Mouse (Mus musculus) liver, embryonic 13.5 days (tissue): ENCODE measurements at regions not wholly inside any gene's neighbourhood (a gene's known extent, or its start where the extent isn't known, plus 50 kb on each side); places are given as distances from the start of the nearest gene placed in this dataset.

Source experiments
- ATAC-seq: fragments of 200-750 bp; cut with Nextera tagmentation; 2 replicates; pipeline ENCODE4 v1.8.0; 2017; ENCODE audit warnings: low read depth, mild to moderate bottlenecking, moderate number of reproducible peaks, moderate library complexity
- DNase-seq: peaks from one replicate; pipeline ENCODE4 v3.0.0; 2022
- H3K27ac ChIP-seq: fragments of 300-500 bp; sonication (generic); 2 replicates; pipeline ENCODE4 v1.5.1; 2015; ENCODE audit warnings: moderate library complexity, mild to moderate bottlenecking, inconsistent platforms
- H3K27me3 ChIP-seq: fragments of 300-500 bp; sonication (generic); 2 replicates; pipeline ENCODE4 v1.6.1; 2015; ENCODE audit warnings: mild to moderate bottlenecking, inconsistent platforms
- H3K36me3 ChIP-seq: fragments of 300-500 bp; sonication (generic); 2 replicates; pipeline ENCODE4 v1.6.1; 2015; ENCODE audit warnings: mild to moderate bottlenecking, inconsistent platforms
- H3K4me1 ChIP-seq: fragments of 300-500 bp; sonication (generic); replicated peaks from 2 replicates; pipeline ENCODE4 v1.6.1; 2015; ENCODE audit warnings: inconsistent platforms
- H3K4me2 ChIP-seq: fragments of 300-500 bp; sonication (generic); 2 replicates; pipeline ENCODE4 v1.6.1; 2015; ENCODE audit warnings: inconsistent platforms, mild to moderate bottlenecking, moderate library complexity
- H3K4me3 ChIP-seq: fragments of 300-500 bp; sonication (generic); replicated peaks from 2 replicates; pipeline ENCODE4 v1.5.1; 2015; ENCODE audit warnings: mild to moderate bottlenecking, inconsistent platforms
- H3K9ac ChIP-seq: fragments of 300-500 bp; sonication (generic); 2 replicates; pipeline ENCODE4 v1.6.1; 2015; ENCODE audit warnings: mild to moderate bottlenecking, inconsistent platforms
- H3K9me3 ChIP-seq: fragments of 300-500 bp; sonication (generic); replicated peaks from 2 replicates; pipeline ENCODE4 v1.6.1; 2016; ENCODE audit warnings: inconsistent platforms
- WGBS: fragments of 180-500 bp; shearing (Covaris S2); methylation state at CpG from one replicate; pipeline ENCODE4 v1.1.7; 2015; ENCODE audit not compliant: insufficient replicate concordance; 5-methylcytosine and 5-hydroxymethylcytosine counted together

DNA sequence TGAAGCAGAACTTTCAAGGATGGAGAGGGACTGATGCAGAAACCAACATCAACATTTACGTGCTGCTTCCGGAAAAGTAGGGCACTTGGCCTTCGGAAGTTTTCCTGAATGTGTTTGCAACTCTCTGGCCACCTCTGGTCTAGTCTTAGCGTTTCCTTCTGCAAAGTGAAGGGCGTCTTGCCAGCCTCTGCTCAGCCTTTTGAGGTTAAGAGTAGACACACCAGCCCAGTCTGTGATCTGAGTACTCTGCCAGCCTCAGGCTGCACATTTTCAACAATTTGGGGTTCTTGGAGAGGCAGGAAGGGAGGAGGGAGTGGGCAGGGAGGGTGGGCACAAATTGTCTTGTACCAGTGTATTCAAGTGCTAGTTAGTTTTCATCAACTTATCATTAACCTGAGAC lies 176.7 kb upstream of the Egln3 start:
- DNase-seq: no peak
- Histone ChIP-seq H3K9me3 (no peaks in the 10 kb centered on the region), H3K27ac (no peak overlapping the region), H3K4me2 (no peak overlapping the region), H3K4me1 (no peaks in the 10 kb centered on the region), H3K4me3 (no peak overlapping the region), H3K9ac (no peak overlapping the region), H3K27me3 (no peaks in the 10 kb centered on the region), H3K36me3 (no peaks in the 10 kb centered on the region)
- 68% methylated on average over 5 of the region's 5 CpGs for WGBS
- no peak for ATAC-seq

DNA sequence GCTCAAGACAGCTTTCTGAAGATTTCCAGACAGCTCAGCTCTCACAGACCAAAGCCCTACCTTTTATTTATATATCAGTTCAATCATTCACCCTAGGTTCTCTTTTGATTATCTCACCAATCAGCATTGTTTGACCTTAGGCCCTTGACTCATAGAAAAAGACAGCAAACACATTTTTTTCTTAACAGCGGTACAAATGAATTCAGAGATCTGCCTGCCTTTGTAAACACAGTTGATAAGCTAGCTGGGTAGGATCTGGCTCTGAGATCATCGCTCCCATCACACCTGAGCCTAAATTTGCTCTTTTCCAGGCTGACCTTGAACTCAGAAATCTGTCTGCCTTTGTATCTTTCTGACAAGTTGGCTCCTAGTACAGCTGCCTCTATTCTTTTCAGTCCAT lies 174.9 kb upstream of the Egln3 start:
- no peak overlapping the region for H3K27ac ChIP-seq
- H3K9me3 ChIP-seq: no peaks in the 10 kb centered on the region
- ATAC-seq (no peak), DNase-seq (no peak)
- no peak overlapping the region for H3K4me3 ChIP-seq
- no peaks in the 10 kb centered on the region for H3K36me3 ChIP-seq
- H3K4me1 ChIP-seq: no peaks in the 10 kb centered on the region
- no peaks in the 10 kb centered on the region for H3K27me3 ChIP-seq
- WGBS: 66% methylated on average over 2 of the region's 2 CpGs
- no peak overlapping the region for H3K4me2 ChIP-seq
- H3K9ac ChIP-seq: no peak overlapping the region

DNA sequence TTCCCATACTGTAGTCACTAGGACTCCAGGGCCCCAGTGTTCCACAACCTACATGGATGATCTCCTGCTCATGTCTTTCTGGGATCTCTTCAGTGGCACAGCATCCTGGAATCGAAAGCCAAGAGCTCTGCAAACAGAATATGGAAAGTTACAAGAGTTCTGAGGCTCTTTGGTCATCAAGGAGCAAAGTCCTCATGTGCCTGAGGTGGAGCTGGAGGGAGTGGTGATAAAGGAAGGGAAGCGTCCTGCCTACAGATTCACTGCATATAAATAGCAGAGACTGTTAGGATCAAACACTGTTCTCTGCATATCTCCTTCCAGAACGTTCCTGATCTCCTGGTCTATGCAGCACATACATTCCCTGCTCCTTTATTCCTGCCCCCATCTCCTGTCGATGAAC lies 170.4 kb upstream of the Egln3 start:
- no peak overlapping the region for H3K27ac ChIP-seq
- WGBS: 46% methylated on average over 4 of the region's 4 CpGs
- no peaks in the 10 kb centered on the region for H3K27me3 ChIP-seq

DNA sequence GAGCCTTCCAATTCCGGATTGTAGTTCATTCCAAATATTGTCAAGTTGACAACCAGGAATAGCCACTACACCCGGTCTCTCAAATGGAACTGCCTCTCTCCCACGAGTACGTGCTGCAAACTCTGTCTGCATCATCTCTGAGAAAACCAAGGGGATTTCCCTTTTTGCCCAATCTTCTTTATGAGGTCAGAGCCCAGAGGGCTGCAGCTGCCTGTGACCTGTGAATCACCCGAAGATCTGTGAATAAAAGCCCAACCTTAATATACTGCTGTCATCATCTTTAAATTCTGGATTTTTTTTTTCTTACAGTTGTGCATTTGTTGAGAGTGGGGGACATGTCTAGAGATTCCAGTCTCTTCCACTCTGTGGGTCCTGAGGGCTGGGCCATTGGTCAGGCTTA lies 165.6 kb upstream of the Egln3 start:
- ATAC-seq (0 out of 2 replicates have a peak, but pooled peaks have one; percentile 15), DNase-seq (no peak)
- H3K4me3 ChIP-seq: no peak overlapping the region
- H3K36me3 ChIP-seq: no peaks in the 10 kb centered on the region
- H3K9ac ChIP-seq: no peak overlapping the region
- H3K4me1 ChIP-seq: no peaks in the 10 kb centered on the region
- H3K27me3 ChIP-seq: no peaks in the 10 kb centered on the region
- H3K4me2 ChIP-seq: no peak overlapping the region
- no peak overlapping the region for H3K27ac ChIP-seq
- WGBS: 47% methylated on average over 5 of the region's 5 CpGs
- H3K9me3 ChIP-seq: no peaks in the 10 kb centered on the region

More for the DNA sequence above, 170.4 kb upstream of the Egln3 start:
- H3K4me1 ChIP-seq: no peaks in the 10 kb centered on the region
- H3K4me2 ChIP-seq: no peak overlapping the region
- DNase-seq (no peak), ATAC-seq (no peak)
- no peaks in the 10 kb centered on the region for H3K9me3 ChIP-seq
- H3K4me3 ChIP-seq: no peak overlapping the region
- no peaks in the 10 kb centered on the region for H3K36me3 ChIP-seq
- H3K9ac ChIP-seq: no peak overlapping the region

DNA sequence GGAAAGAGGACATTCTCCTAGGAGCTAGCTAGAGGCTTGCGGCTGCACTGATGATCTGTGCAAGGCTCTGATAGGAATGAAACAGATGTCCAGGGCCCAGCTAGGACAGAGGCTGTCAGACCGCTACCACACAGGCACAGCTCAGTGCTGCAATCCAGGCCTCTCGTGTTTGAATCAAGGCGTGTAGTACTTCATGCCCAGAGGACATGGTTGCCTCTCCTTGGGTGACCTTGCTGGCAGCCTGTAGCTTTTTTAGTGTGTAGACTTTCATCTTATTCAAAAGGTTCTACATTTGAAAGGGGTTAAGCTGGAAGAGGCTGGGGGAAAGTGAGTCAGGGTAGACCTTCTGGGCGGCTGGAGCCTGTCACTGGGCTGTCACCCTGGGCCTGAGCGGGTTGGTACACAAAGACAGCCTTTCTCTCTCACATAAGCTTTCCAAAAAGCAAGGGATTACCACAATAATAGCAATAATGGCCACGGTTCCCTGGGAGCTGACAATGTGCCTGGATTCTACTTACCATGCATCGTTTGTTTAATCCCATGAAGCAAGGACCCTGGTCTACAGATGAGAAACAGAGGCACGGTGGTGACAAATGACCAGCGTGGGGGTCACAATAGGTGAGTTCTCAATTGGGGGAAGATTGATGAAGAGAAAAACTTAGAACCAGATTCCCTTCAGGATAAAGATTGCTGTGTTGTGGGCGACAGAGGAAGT lies 160.9 kb upstream of the Egln3 start:
- H3K27me3 ChIP-seq: no peaks in the 10 kb centered on the region
- no peaks in the 10 kb centered on the region for H3K4me1 ChIP-seq
- DNase-seq (no peak), ATAC-seq (no peak)
- H3K36me3 ChIP-seq: no peaks in the 10 kb centered on the region
- H3K4me3 ChIP-seq: no peak overlapping the region
- H3K4me2 ChIP-seq: no peak overlapping the region
- WGBS: 77% methylated on average over 11 of the region's 11 CpGs
- no peak overlapping the region for H3K27ac ChIP-seq
- H3K9ac ChIP-seq: no peak overlapping the region
- no peaks in the 10 kb centered on the region for H3K9me3 ChIP-seq

DNA sequence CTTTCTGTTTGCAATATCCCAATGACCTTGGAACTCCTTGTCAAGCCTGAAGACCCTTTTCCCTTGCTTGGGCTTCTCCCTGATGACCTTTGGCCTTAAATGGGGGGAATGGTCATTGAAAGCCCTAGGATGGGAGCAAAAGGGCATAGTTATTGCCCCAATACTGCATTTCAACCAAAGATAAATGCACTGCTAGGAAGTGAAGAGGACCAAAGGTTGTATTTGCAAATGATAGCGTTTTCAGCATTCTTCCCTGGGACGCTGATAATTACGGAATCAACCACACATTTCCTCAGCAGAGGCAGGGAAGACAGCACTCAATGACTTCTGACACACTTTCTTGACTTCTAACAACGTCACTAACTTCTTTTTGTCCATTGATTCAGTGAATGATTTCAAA lies 158.1 kb upstream of the Egln3 start:
- Histone ChIP-seq H3K4me2 (no peak overlapping the region), H3K4me3 (no peak overlapping the region), H3K27me3 (no peaks in the 10 kb centered on the region), H3K36me3 (no peaks in the 10 kb centered on the region), H3K4me1 (no peaks in the 10 kb centered on the region), H3K9me3 (no peaks in the 10 kb centered on the region), H3K27ac (no peak overlapping the region), H3K9ac (no peak overlapping the region)
- no peak for ATAC-seq
- 68% methylated on average over 4 of the region's 4 CpGs for WGBS
- no peak for DNase-seq

DNA sequence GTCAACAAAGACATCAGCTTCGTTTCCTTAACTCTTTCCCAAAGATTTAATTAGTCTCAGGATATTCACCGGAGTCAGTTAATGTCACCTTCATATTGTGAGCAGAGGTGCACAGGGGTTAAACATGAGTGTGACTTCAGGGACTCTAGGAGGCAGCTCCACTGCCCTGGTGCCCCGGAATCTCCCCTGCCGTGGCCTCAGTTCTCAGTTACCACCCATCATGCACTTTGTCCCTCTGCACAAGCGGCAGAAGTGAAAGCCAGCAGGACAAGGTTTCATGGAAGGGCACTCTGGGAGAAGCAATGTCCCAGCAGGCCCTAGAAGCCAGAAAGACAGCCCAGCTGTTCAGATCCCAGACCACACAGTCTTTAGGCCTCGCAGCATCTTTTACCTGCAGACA lies 150.5 kb upstream of the Egln3 start:
- 51% methylated on average over 6 of the region's 6 CpGs for WGBS
- no peaks in the 10 kb centered on the region for H3K27me3 ChIP-seq
- no peaks in the 10 kb centered on the region for H3K9me3 ChIP-seq
- H3K4me2 ChIP-seq: no peak overlapping the region
- no peaks in the 10 kb centered on the region for H3K4me1 ChIP-seq
- no peak overlapping the region for H3K9ac ChIP-seq
- DNase-seq: no peak
- no peak overlapping the region for H3K27ac ChIP-seq
- no peak for ATAC-seq
- no peak overlapping the region for H3K4me3 ChIP-seq
- no peaks in the 10 kb centered on the region for H3K36me3 ChIP-seq

DNA sequence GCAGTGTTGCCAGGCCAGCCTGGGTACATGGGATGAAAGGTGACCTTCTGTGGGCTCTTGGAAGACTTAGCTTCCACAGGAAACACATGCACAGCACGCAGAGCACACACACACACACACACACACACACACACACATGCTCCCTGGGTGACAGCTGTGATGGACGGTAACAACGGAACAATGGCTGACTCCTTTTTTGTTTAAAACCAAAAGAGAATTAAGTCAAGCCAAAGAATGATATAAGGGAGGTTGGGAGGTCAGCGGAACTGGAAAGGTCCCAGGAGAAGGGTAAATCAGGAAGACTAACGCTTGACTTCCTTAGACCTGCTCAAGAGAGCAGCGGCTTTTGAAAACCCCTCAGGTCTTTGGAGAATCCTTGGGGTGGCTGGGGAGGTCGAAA lies 150.0 kb upstream of the Egln3 start:
- no peaks in the 10 kb centered on the region for H3K4me1 ChIP-seq
- no peak for DNase-seq
- ATAC-seq: no peak
- no peak overlapping the region for H3K27ac ChIP-seq
- no peaks in the 10 kb centered on the region for H3K27me3 ChIP-seq
- H3K36me3 ChIP-seq: no peaks in the 10 kb centered on the region
- H3K9me3 ChIP-seq: no peaks in the 10 kb centered on the region
- no peak overlapping the region for H3K9ac ChIP-seq
- no peak overlapping the region for H3K4me3 ChIP-seq
- no peak overlapping the region for H3K4me2 ChIP-seq
- WGBS: 57% methylated on average over 7 of the region's 7 CpGs

DNA sequence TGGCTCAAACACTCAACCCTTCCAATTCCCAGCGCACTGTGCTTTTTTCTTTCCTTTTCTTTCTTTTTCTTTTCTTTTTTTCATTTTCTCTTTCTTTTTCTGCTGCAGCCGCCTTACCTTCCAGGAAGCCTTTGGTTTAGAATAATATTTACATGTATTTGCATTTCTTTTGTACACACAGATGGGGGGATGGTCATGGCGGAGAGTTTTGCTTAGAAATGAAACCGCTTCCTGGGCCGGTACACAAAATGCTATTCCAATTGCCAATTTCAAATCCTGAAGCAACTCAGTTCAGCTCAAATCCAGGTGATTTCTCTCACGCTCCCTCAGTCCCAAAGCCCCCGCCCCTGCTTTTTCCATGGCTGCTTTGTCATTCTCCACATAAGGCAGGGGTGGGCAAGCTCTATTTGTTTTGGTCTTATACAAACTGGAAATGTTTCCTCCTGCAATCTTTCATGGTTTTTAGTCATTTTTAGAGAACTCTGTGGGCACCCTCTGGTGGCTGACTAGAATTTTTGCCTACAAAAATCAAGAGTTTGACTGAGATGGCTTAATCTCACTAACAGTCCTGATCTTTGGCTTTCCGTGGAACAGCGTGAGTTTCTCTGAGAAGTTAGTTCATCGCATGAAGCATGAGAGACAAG lies 149.4 kb upstream of the Egln3 start:
- Histone ChIP-seq H3K27me3 (no peaks in the 10 kb centered on the region), H3K4me2 (no peak overlapping the region), H3K9me3 (no peaks in the 10 kb centered on the region), H3K4me3 (no peak overlapping the region), H3K27ac (no peak overlapping the region), H3K36me3 (no peaks in the 10 kb centered on the region), H3K4me1 (no peaks in the 10 kb centered on the region), H3K9ac (no peak overlapping the region)
- 69% methylated on average over 10 of the region's 10 CpGs for WGBS
- DNase-seq (no peak), ATAC-seq (no peak)

DNA sequence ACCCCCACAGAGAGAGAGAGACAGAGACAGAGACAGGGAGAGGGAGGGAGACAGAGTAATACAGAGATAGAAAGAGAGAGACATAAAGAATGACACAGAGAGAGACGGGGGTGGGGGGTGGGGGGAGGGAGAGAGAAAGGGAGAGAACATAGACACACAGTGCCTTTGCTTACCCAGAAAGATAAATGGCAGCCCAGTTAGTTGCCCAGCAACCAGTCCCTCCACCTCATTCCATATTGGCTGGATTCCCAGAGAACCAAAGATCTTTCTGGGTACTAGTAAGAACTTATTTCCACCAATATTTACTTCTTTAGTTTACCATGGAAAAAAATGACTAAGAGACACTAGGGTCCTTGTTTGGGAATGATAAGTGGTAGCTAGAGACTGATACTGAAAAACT lies 146.6 kb upstream of the Egln3 start:
- H3K4me3 ChIP-seq: no peak overlapping the region
- H3K4me2 ChIP-seq: no peak overlapping the region
- no peak for DNase-seq
- no peaks in the 10 kb centered on the region for H3K36me3 ChIP-seq
- no peaks in the 10 kb centered on the region for H3K4me1 ChIP-seq
- 27% methylated on average over 1 of the region's 1 CpGs for WGBS
- H3K9ac ChIP-seq: no peak overlapping the region
- no peaks in the 10 kb centered on the region for H3K9me3 ChIP-seq
- no peak overlapping the region for H3K27ac ChIP-seq
- no peak for ATAC-seq
- no peaks in the 10 kb centered on the region for H3K27me3 ChIP-seq

DNA sequence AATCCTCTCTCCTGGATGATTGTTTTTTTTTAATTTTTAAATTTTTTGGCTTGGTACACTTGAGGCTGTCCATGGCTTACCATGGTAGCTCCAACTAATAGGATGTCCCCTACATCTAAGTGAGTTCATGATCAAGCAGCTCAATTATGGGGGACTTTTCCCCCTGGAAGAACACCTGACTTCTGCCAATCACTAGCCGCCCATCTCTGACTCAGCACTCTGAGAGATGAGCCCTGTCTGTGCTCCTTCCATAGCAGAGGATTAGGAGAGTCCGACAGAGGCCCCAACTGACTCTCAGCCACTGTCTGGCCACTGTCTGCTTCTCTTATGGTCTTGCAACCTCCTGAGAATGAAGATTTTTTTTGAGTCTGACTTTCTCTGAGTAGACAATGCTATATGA lies 145.7 kb upstream of the Egln3 start:
- H3K27ac ChIP-seq: no peak overlapping the region
- no peak for ATAC-seq

DNA sequence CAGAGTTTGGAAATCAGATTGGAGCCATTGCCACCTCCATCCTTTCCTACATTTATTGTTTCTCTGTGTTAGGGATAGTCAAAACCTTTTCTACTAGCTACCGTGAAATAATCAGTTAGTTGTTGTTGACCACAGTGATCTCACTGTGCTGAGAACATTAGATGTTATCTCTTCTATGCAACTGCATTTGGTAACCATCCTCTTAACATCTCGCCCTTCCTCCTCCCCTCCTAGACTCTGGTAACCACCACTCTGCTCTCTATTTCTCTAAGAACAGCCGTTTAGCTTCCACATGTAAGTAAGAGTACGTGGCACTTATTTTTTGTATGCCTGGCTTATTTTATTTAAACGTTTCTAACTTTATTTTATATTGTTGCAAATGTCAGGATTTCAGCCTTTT lies 139.8 kb upstream of the Egln3 start:
- no peaks in the 10 kb centered on the region for H3K27me3 ChIP-seq
- no peak for ATAC-seq
- no peaks in the 10 kb centered on the region for H3K4me1 ChIP-seq

More for the DNA sequence above, 145.7 kb upstream of the Egln3 start:
- H3K4me1 ChIP-seq: no peaks in the 10 kb centered on the region
- no peak overlapping the region for H3K4me3 ChIP-seq
- H3K9me3 ChIP-seq: no peaks in the 10 kb centered on the region
- no peaks in the 10 kb centered on the region for H3K36me3 ChIP-seq
- H3K9ac ChIP-seq: no peak overlapping the region
- H3K4me2 ChIP-seq: no peak overlapping the region
- no peaks in the 10 kb centered on the region for H3K27me3 ChIP-seq
- WGBS: 55% methylated on average over 2 of the region's 2 CpGs
- DNase-seq: no peak

More for the DNA sequence above, 139.8 kb upstream of the Egln3 start:
- no peak overlapping the region for H3K9ac ChIP-seq
- H3K36me3 ChIP-seq: no peaks in the 10 kb centered on the region
- no peak overlapping the region for H3K4me3 ChIP-seq
- no peaks in the 10 kb centered on the region for H3K9me3 ChIP-seq
- no peak for DNase-seq
- no peak overlapping the region for H3K4me2 ChIP-seq
- 48% methylated on average over 5 of the region's 5 CpGs for WGBS
- no peak overlapping the region for H3K27ac ChIP-seq
